Mouse (Mus musculus): ENCODE measurements at regions not wholly inside any gene's neighbourhood (a gene's known extent, or its start where the extent isn't known, plus 50 kb on each side); places are given as distances from the start of the nearest gene placed in this dataset.

DNA sequence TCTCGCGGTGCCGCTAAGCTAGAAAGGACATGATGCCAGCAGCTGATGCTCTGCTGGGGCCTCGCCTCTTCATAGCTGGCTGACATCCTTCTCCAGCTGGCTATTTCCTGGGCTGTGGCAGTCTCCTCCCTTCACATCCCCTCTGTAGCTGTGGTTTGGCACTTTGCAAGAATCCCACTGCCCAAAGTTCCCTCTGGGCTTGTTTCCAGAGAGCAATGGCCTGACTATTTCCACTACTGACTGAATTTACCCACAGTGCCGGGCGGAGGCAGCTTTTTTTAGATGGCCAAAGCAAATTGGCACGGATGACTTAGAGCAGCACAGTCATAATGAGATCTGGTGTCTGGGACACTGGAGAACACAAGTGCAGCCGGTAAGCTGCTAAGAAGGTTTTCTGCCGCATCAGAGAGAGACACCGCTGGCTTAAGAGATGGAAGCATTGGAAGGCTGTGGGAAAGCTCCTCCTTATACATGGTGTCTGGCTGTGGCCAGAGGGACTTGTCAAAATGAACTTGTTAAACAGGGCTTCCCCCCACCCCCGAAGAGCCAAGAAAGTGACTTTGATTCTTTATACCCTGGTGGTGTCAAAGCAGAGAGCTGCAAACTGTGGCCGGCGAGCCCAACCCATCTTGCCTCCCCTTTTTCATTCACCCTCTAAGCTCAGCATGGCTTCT lies 98.5 kb downstream of the Dkk1 start:
- ATAC-seq (replicated peaks), result peak; percentile 83
- Histone ChIP-seq H3K4me2 (no peak overlapping the region), H3K27me3 (replicated peaks) (no peaks in the 10 kb centered on the region), H3K36me3 (replicated peaks) (no peaks in the 10 kb centered on the region), H3K27ac (no peak overlapping the region), H3K9me3 (no peaks in the 10 kb centered on the region), H3K4me3 (no peak overlapping the region), H3K9ac (no peak overlapping the region), H3K4me1 (no peaks in the 10 kb centered on the region)
- WGBS, result 68% methylated on average over 13 of the region's 13 CpGs

DNA sequence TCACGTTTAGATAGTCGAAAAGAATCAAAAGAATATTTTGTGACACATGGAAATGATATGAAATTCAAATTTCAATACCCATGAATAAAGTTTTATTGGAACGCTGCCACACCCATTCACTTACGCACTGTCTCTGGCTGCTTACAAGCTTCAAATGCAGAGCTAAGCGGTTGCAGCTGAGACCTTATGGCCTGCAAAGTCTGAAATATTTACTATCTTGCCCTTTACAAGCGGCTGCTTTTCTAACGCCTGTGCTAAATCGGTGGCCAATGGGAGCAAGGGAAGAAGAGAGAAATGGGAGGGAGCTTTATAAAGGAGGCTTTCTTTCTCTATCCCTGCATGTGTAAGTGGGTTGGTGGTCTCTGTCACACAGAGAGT lies 97.9 kb downstream of the Dkk1 start:
- peak; percentile 76; the same call in 1 of the 2 replicates for ATAC-seq (replicated peaks)
- no peaks in the 10 kb centered on the region for H3K4me1 ChIP-seq
- no peaks in the 10 kb centered on the region for H3K27me3 ChIP-seq (replicated peaks)
- H3K27ac ChIP-seq, result no peak overlapping the region
- WGBS, result 65% methylated on average over 8 of the region's 8 CpGs
- H3K9me3 ChIP-seq, result no peaks in the 10 kb centered on the region
- H3K4me3 ChIP-seq, result no peak overlapping the region
- H3K4me2 ChIP-seq, result no peak overlapping the region
- no peaks in the 10 kb centered on the region for H3K36me3 ChIP-seq (replicated peaks)
- no peak overlapping the region for H3K9ac ChIP-seq

DNA sequence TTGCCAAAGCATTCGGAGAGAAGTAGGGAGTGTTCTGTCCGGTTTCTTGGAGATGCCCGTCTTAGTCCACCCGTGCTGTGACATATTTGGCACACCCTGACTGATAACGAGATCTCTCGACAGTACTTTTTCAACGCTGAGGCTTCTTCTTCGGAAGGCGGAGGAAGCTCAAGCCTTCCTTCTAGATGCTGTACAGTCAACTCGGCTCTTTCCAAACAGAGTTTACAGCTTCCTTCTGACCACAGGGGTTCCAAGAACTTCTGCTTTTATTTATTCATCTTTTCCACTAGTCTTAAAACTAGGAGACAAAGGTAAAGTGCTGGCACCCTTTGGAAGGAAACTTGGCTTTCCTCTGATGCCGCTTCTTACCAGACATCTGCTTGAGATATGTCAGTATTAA lies 96.8 kb downstream of the Dkk1 start:
- H3K27ac ChIP-seq, result no peak overlapping the region
- WGBS, result 92% methylated on average over 11 of the region's 11 CpGs

DNA sequence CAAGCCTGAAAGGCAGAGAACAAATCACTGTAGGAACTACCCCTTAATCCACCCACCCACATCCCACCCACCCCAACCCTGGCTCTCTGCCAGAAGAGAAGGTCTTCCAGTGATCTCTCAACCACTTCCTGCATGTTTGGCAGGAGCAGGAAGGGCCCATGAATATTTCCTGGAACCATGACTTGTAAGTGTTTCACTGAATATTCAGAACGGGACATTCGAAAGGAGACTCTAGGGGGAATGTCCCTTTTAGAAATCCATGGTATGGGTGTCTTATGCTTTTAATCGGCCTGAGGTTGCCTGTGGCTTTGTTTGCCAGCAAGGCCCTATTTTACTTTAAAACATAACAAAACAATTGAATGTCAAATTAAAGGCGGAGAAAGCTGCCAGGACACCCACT lies 66.0 kb downstream of the Dkk1 start:
- Histone ChIP-seq H3K4me3 (no peak overlapping the region), H3K27me3 (replicated peaks) (no peaks in the 10 kb centered on the region), H3K4me2 (no peak overlapping the region), H3K9me3 (no peaks in the 10 kb centered on the region), H3K9ac (no peak overlapping the region), H3K4me1 (no peaks in the 10 kb centered on the region), H3K27ac (no peak overlapping the region), H3K36me3 (replicated peaks) (no peaks in the 10 kb centered on the region)
- WGBS, result 20% methylated on average over 4 of the region's 4 CpGs
- ATAC-seq (replicated peaks), result no peak

More for the DNA sequence above, 96.8 kb downstream of the Dkk1 start:
- Histone ChIP-seq H3K4me3 (no peak overlapping the region), H3K9ac (no peak overlapping the region), H3K36me3 (replicated peaks) (no peaks in the 10 kb centered on the region), H3K4me2 (no peak overlapping the region), H3K27me3 (replicated peaks) (no peaks in the 10 kb centered on the region), H3K4me1 (no peaks in the 10 kb centered on the region), H3K9me3 (no peaks in the 10 kb centered on the region)
- ATAC-seq (replicated peaks), result no peak

DNA sequence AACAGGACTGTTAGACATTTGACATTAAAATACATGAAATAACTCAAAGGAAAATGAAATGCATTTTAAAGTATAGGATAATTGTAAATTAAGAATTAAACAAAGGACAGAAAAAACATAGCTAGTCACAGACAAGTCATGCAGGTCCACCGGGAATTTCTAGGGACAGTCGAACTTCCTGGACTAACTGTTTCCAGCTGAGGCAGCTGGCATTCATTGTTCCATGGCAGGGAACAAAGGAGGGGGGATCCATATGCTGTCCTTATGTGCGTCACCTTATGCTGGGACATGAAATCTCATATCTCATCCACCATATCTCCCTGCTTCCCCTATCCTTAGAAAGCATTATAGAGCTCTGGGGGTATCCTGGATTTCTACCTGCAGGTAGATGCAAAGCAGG lies 59.7 kb downstream of the Dkk1 start:
- ATAC-seq (replicated peaks), result no peak
- no peaks in the 10 kb centered on the region for H3K36me3 ChIP-seq (replicated peaks)
- WGBS, result 48% methylated on average over 3 of the region's 3 CpGs
- H3K9me3 ChIP-seq, result no peaks in the 10 kb centered on the region
- H3K4me3 ChIP-seq, result no peak overlapping the region
- no peak overlapping the region for H3K4me2 ChIP-seq
- no peak overlapping the region for H3K27ac ChIP-seq
- H3K9ac ChIP-seq, result no peak overlapping the region
- no peaks in the 10 kb centered on the region for H3K4me1 ChIP-seq
- H3K27me3 ChIP-seq (replicated peaks), result no peaks in the 10 kb centered on the region

DNA sequence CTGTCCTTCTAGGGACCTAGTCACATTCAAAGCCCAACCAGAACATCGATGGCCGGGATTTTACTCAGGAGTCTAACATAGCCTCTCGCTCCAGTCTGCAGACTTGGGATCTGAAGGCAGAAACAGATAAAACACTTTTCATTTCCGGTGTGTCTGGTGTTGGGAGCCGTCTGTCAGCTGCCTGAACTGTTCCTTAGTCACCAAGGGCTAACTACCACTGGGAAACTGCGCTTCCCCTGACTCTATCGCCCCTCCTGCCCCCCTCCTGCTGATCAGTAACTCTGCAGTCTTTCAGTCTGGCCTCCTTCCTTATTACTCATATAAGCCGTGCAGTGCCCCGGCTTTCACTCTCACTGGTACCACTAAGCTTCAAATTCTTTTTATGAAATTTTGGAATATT lies 58.5 kb downstream of the Dkk1 start:
- Histone ChIP-seq H3K4me1 (no peaks in the 10 kb centered on the region), H3K27me3 (replicated peaks) (no peaks in the 10 kb centered on the region), H3K27ac (no peak overlapping the region), H3K9me3 (no peaks in the 10 kb centered on the region), H3K36me3 (replicated peaks) (no peaks in the 10 kb centered on the region), H3K4me2 (no peak overlapping the region), H3K4me3 (no peak overlapping the region), H3K9ac (no peak overlapping the region)
- no peak for ATAC-seq (replicated peaks)
- 60% methylated on average over 9 of the region's 9 CpGs for WGBS
